Mouse (Mus musculus): Measurements from ENCODE around the gene Tmco1. TPM values are rescaled to one million over a fixed set of nuclear protein-coding genes. Genes with fewer than 3 reads are reported as not detected.

Tmco1 gene
- polyA plus RNA-seq, 1 experiment from 2014 or later = 91.5 TPM

GRCm38 (mm10) chr1:167274646-167275390, 33.4 kb upstream of the Tmco1 start:
- no peak overlapping the region for H3K4me2 ChIP-seq
- H3K9me3 ChIP-seq (ENCODE audit: low read depth, low read length) = no peaks in the 10 kb centered on the region
- no peak overlapping the region for H3K4me3 ChIP-seq (ENCODE audit: low read depth, low read length)
- peaks cover 33% of the 10 kb centered on the region for H3K4me1 ChIP-seq (ENCODE audit: insufficient read depth)
- H3K9ac ChIP-seq = no peak overlapping the region
- no peaks in the 10 kb centered on the region for H3K27me3 ChIP-seq (ENCODE audit: insufficient read depth, low read length)
- 84% methylated on average over 12 of the region's 12 CpGs for WGBS
- ATAC-seq (ENCODE audit: insufficient read depth) (no peak), DNase-seq (no peak)
- no peak overlapping the region for H3K27ac ChIP-seq (ENCODE audit: low read depth)
- no peak for TF ChIP-seq CTCF (IDR thresholded peaks at IDR 0.05; ENCODE audit: low read depth)
- H3K36me3 ChIP-seq (ENCODE audit: insufficient read depth) = peaks cover 4% of the 10 kb centered on the region; the same call in 1 of the 2 replicates

GRCm38 (mm10) chr1:167278395-167278794, 29.8 kb upstream of the Tmco1 start:
- H3K27me3 ChIP-seq (ENCODE audit: insufficient read depth, low read length) = no peaks in the 10 kb centered on the region
- no peak overlapping the region for H3K4me3 ChIP-seq (ENCODE audit: low read depth, low read length)
- H3K9me3 ChIP-seq (ENCODE audit: low read depth, low read length) = no peaks in the 10 kb centered on the region
- peaks cover 7% of the 10 kb centered on the region; the same call in 1 of the 2 replicates for H3K4me1 ChIP-seq (ENCODE audit: insufficient read depth)
- H3K4me2 ChIP-seq = no peak overlapping the region
- TF ChIP-seq CTCF (IDR thresholded peaks at IDR 0.05; ENCODE audit: low read depth) = no peak
- ATAC-seq (ENCODE audit: insufficient read depth) (no peak), DNase-seq (no peak)
- H3K36me3 ChIP-seq (ENCODE audit: insufficient read depth) = peaks cover 9% of the 10 kb centered on the region; the same call in 1 of the 2 replicates
- H3K9ac ChIP-seq = no peak overlapping the region
- no peak overlapping the region for H3K27ac ChIP-seq (ENCODE audit: low read depth)
- 73% methylated on average over 6 of the region's 6 CpGs for WGBS

DNA sequence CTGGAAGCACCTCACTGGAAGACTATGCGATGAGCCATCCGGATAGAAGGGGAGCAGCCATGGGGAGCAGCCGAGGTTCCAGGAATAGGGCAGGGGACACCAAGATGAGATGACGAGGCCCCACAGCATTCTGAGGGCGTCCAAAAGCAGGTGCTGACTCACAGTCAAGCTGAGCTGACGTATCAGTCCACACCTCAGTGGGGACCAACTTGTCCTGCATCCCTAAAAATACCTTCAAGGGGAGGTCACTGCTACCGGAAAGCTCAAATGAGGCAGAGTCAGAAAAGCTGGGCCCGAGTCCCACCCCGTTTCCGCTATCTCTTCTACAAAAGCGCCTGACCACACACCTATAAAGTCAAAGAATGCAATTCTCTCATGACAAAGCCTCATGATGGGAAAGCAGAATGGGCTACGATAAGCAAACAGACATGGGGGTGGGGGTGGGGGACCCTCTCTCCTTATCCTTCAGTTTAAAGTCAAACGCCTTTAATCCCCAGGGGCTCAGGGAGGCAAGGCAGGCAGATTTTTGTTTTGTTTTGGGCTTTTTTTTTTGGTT, 28.9 kb upstream of the Tmco1 start:
- no peak overlapping the region for H3K4me3 ChIP-seq (ENCODE audit: low read depth, low read length)
- no peak for TF ChIP-seq CTCF (IDR thresholded peaks at IDR 0.05; ENCODE audit: low read depth)
- DNase-seq = no peak
- H3K27ac ChIP-seq (ENCODE audit: low read depth) = no peak overlapping the region
- H3K4me1 ChIP-seq (ENCODE audit: insufficient read depth) = no peaks in the 10 kb centered on the region
- H3K9me3 ChIP-seq (ENCODE audit: low read depth, low read length) = no peaks in the 10 kb centered on the region
- peaks cover 9% of the 10 kb centered on the region; the same call in 1 of the 2 replicates for H3K36me3 ChIP-seq (ENCODE audit: insufficient read depth)
- ATAC-seq (ENCODE audit: insufficient read depth) = no peak
- no peak overlapping the region for H3K9ac ChIP-seq
- no peaks in the 10 kb centered on the region for H3K27me3 ChIP-seq (ENCODE audit: insufficient read depth, low read length)
- 76% methylated on average over 13 of the region's 13 CpGs for WGBS
- H3K4me2 ChIP-seq = no peak overlapping the region

DNA sequence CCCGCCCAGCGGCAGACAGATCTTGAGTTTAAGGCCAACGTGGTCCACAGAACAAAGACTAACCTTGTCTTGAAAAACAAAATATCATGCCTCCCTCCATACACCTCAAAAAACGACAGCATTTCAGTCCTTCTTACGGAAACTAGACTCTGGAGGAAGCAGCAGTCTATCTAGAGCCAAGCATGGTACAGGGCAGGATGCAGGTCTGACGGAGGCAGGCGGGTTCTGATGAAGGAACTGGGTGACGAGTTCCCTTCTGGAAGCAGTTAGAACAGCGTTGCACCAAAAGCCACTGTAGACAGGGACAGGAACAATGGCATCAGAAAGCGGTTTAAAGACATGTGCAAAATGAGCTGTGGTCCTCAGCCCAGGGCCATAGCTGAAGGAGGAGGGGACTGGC, 28.1 kb upstream of the Tmco1 start:
- 85% methylated on average over 10 of the region's 10 CpGs for WGBS
- Histone ChIP-seq H3K4me2 (no peak overlapping the region), H3K27ac (ENCODE audit: low read depth) (no peak overlapping the region), H3K4me1 (ENCODE audit: insufficient read depth) (no peaks in the 10 kb centered on the region), H3K9me3 (ENCODE audit: low read depth, low read length) (no peaks in the 10 kb centered on the region), H3K4me3 (ENCODE audit: low read depth, low read length) (no peak overlapping the region), H3K9ac (no peak overlapping the region), H3K27me3 (ENCODE audit: insufficient read depth, low read length) (no peaks in the 10 kb centered on the region), H3K36me3 (ENCODE audit: insufficient read depth) (peaks cover 9% of the 10 kb centered on the region; the same call in 1 of the 2 replicates)
- no peak for ATAC-seq (ENCODE audit: insufficient read depth)
- DNase-seq = no peak
- no peak for TF ChIP-seq CTCF (IDR thresholded peaks at IDR 0.05; ENCODE audit: low read depth)

DNA sequence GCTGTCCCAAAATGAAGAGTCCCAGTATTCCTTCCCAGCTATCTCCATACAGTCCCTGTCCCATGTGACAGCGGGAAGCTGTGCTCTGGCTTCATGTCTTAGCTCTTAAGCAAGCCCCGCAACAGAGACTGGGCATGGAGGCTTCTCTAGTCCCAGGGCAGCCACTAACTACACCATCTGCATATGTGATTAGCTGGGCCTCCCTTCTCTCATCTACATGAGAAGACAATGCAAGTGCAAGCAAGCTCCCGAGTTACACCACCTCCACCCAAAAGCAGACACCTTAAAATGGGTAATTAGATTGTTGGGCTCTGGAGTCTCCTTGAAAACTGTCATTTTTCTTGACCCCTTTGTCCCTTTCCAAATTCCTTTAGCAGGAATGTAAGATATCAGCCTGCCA, 26.1 kb upstream of the Tmco1 start:
- no peaks in the 10 kb centered on the region for H3K9me3 ChIP-seq (ENCODE audit: low read depth, low read length)
- WGBS = 85% methylated on average over 3 of the region's 3 CpGs
- TF ChIP-seq CTCF (IDR thresholded peaks at IDR 0.05; ENCODE audit: low read depth) = no peak
- H3K36me3 ChIP-seq (ENCODE audit: insufficient read depth) = peaks cover 9% of the 10 kb centered on the region; the same call in 1 of the 2 replicates
- no peak overlapping the region for H3K27ac ChIP-seq (ENCODE audit: low read depth)
- ATAC-seq (ENCODE audit: insufficient read depth) (no peak), DNase-seq (no peak)
- H3K27me3 ChIP-seq (ENCODE audit: insufficient read depth, low read length) = no peaks in the 10 kb centered on the region
- H3K4me2 ChIP-seq = no peak overlapping the region
- no peak overlapping the region for H3K4me3 ChIP-seq (ENCODE audit: low read depth, low read length)
- H3K9ac ChIP-seq = no peak overlapping the region
- H3K4me1 ChIP-seq (ENCODE audit: insufficient read depth) = no peaks in the 10 kb centered on the region

DNA sequence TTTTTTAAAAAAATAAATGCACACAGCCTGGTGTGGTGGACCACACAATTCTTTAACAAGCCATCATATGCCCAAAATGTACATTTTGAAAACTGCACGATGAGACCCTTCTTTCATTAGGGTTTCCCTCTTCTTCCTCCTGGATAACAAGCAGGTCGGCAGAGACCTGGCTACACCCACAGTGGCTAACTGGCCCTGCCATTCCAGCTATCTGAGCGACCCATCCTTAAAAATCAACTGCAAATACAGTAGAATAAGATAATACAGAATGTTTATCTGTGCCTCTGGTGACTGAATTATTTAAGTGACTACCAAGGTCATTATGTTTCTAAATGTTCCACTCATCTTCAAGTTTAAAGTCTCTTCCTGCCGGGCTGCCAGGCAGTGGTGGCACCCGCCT, 25.4 kb upstream of the Tmco1 start:
- 39% methylated on average over 5 of the region's 5 CpGs for WGBS
- DNase-seq (no peak), ATAC-seq (ENCODE audit: insufficient read depth) (no peak)
- Histone ChIP-seq H3K27ac (ENCODE audit: low read depth) (no peak overlapping the region), H3K4me3 (ENCODE audit: low read depth, low read length) (peak overlapping the region; percentile 87), H3K36me3 (ENCODE audit: insufficient read depth) (peaks cover 9% of the 10 kb centered on the region; the same call in 1 of the 2 replicates), H3K9ac (peak overlapping the region; percentile 86), H3K27me3 (ENCODE audit: insufficient read depth, low read length) (no peaks in the 10 kb centered on the region), H3K4me2 (peak overlapping the region; percentile 78), H3K4me1 (ENCODE audit: insufficient read depth) (no peaks in the 10 kb centered on the region), H3K9me3 (ENCODE audit: low read depth, low read length) (no peaks in the 10 kb centered on the region)
- TF ChIP-seq CTCF (IDR thresholded peaks at IDR 0.05; ENCODE audit: low read depth) = no peak

DNA sequence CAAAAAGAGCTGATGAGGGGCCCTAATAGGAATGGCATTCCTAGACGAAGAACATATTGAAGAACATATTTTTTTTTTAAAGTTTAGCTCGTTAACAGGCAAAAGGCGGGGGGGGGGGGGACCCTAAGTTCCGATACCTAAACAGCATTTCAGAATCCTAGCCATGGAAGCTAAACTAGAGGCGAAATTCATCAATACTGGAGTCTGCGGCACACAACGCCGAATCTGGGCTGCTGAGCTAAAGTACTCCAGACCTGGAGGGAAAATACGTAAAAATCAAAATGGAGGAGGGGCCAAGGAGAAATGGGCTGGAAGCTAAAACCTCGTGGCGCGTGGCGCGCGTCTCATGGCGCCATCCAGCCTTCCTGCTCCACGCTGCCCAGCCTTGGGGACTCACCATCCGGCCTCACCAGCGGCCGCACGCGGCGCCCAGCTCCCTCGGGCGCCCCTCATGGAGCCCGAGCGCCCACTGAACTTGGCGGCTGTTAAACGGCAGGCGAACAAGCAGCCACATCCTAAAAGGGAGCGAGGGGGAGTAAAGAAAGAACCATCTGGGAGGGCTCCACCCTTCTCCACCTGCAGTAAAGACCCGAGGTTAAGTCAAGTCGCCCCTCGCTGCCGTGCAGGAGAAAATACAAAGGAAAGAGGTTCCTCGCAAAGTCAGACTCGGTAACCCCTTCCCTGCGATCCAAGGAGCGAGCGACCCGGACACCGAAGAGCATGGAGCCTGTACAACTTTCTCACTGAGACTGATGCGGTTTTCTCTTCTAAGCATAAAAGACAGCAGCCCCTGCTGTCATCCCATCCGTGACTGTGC, 24.5 kb upstream of the Tmco1 start:
- peak overlapping the region; percentile 98 for H3K27ac ChIP-seq (ENCODE audit: low read depth)
- H3K27me3 ChIP-seq (ENCODE audit: insufficient read depth, low read length) = no peaks in the 10 kb centered on the region
- ATAC-seq (ENCODE audit: insufficient read depth) (peak; percentile 26), DNase-seq (peak; percentile 82)
- H3K36me3 ChIP-seq (ENCODE audit: insufficient read depth) = peaks cover 9% of the 10 kb centered on the region; the same call in 1 of the 2 replicates
- peak overlapping the region; percentile 87 for H3K4me3 ChIP-seq (ENCODE audit: low read depth, low read length)
- WGBS = under 1% methylated on average over 44 of the region's 44 CpGs
- peak overlapping the region; percentile 86 for H3K9ac ChIP-seq
- H3K4me1 ChIP-seq (ENCODE audit: insufficient read depth) = no peaks in the 10 kb centered on the region
- peak overlapping the region; percentile 78 for H3K4me2 ChIP-seq
- TF ChIP-seq CTCF (IDR thresholded peaks at IDR 0.05; ENCODE audit: low read depth) = 0 out of 2 replicates have a peak, but pooled peaks have one; percentile 15
- no peaks in the 10 kb centered on the region for H3K9me3 ChIP-seq (ENCODE audit: low read depth, low read length)

Data from lung, embryonic 14.5 days (tissue).